Comparison of ENCODE assay signal across 26 mouse cellular contexts in the genomic region with DNA sequence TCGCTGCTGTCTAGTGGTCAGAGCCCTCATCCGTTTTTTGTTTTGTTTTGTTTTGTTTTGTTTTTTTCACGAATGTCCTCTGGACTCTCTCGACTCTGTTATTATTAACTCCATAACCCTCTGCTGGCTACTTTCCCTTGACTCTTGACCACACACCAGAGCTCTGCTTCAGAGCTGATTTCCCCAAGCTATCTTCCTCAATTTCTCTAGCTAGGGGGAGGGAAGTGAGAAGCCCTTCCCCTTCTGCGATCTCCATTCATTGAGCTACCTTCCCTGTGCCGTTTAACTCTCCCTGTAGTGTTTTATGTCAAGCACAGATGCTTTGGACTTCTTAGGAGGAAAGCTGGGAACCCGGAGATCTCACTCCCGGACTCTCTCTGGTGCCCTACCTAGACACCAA.
DNase-seq lines count a peak whose midpoint lies in the region; ATAC-seq and TF ChIP-seq lines count a peak whose summit lies in the region.
"Had no signal": no experiment of that assay in that cellular context is flagged by ENCODE, and none has a peak within 500 bp of the region (broad histone marks: within the 10 kb centered on the region; RNA-seq: fewer than 3 reads in every experiment).

No protein-coding gene starts in this region.

- H3K4me2 ChIP-seq in forebrain, postnatal 0 days (ENCODE audit: low read depth) = no peak overlapping the region
- H3K4me2 ChIP-seq: embryonic facial prominence, embryonic 12.5 days; embryonic facial prominence, embryonic 15.5 days; forebrain, embryonic 12.5 days; forebrain, embryonic 15.5 days; heart, embryonic 11.5 days; hindbrain, embryonic 13.5 days had no signal

- no peaks in the 10 kb centered on the region for H3K27me3 ChIP-seq in forebrain, postnatal 0 days (ENCODE audit: insufficient read depth, low read length)
- H3K27me3 ChIP-seq in thymus, adult 2 months (ENCODE audit: control insufficient read depth, insufficient read depth, low read length) = no peaks in the 10 kb centered on the region
- H3K27me3 ChIP-seq: forebrain, embryonic 12.5 days; forebrain, embryonic 15.5 days; hindbrain, embryonic 13.5 days had no signal

- ATAC-seq in granulocyte monocyte progenitor cell, adult 5-6 weeks (replicated peaks; ENCODE audit: poor library complexity, severe bottlenecking) = peak; percentile 52
- ATAC-seq in monocyte, adult 5-6 weeks (replicated peaks; ENCODE audit: insufficient number of reproducible peaks, low FRiP score, low TSS enrichment, poor library complexity, severe bottlenecking) = peak; percentile 51; the same call in 1 of the 2 replicates
- ATAC-seq in forebrain, postnatal 0 days = no peak
- no peak for ATAC-seq in inflammation-experienced regulatory T-cells, adult 6 months
- ATAC-seq: activated CD4-positive, CD25-positive, alpha-beta regulatory T cell, adult 4 months; CD4-positive, CD25-positive, alpha-beta regulatory T cell, adult 4 months; forebrain, embryonic 15.5 days; hindbrain, embryonic 16.5 days had no signal

- 82% methylated on average over 8 of the region's 8 CpGs for WGBS in forebrain, postnatal 0 days
- 44% methylated on average over 8 of the region's 8 CpGs for WGBS in thymus, adult 2 months

- peaks cover 33% of the 10 kb centered on the region for H3K4me1 ChIP-seq in bone marrow macrophage, adult 2 months (ENCODE audit: control insufficient read depth, insufficient read depth, low read length)
- H3K4me1 ChIP-seq in forebrain, postnatal 0 days (ENCODE audit: insufficient read depth) = no peaks in the 10 kb centered on the region
- H3K4me1 ChIP-seq in thymus, adult 2 months (replicated peaks; ENCODE audit: control insufficient read depth, insufficient read depth, low read length) = no peaks in the 10 kb centered on the region
- H3K4me1 ChIP-seq: embryonic facial prominence, embryonic 12.5 days; embryonic facial prominence, embryonic 15.5 days; forebrain, embryonic 12.5 days; forebrain, embryonic 15.5 days had no signal

- no peak for TF ChIP-seq POLR2A in bone marrow macrophage, adult 2 months (IDR thresholded peaks at IDR 0.05; ENCODE audit: borderline replicate concordance, low read depth, low read length)
- TF ChIP-seq POLR2A in thymus, adult 2 months (IDR thresholded peaks at IDR 0.05; ENCODE audit: control insufficient read depth, extremely low read depth, insufficient read depth, low read length, poor library complexity) = no peak

- H3K4me3 ChIP-seq in bone marrow macrophage, adult 2 months (ENCODE audit: insufficient read depth, low read length) = 0 out of 2 replicates have a peak overlapping the region, but pooled peaks have one; percentile 1
- no peak overlapping the region for H3K4me3 ChIP-seq in forebrain, postnatal 0 days (ENCODE audit: low read depth, low read length)
- H3K4me3 ChIP-seq in thymus, adult 2 months (ENCODE audit: control insufficient read depth, insufficient read depth, low read length) = no peak overlapping the region
- H3K4me3 ChIP-seq: embryonic facial prominence, embryonic 12.5 days; embryonic facial prominence, embryonic 15.5 days; forebrain, embryonic 12.5 days; forebrain, embryonic 15.5 days; gastrocnemius, adult 2 months; hindbrain, embryonic 10.5 days; hindbrain, embryonic 13.5 days had no signal

- H3K9me3 ChIP-seq in forebrain, postnatal 0 days (ENCODE audit: low read length) = no peaks in the 10 kb centered on the region
- H3K9me3 ChIP-seq: embryonic facial prominence, embryonic 12.5 days; embryonic facial prominence, embryonic 15.5 days; forebrain, embryonic 12.5 days; forebrain, embryonic 15.5 days; hindbrain, embryonic 10.5 days; hindbrain, embryonic 13.5 days had no signal

- no peaks in the 10 kb centered on the region for H3K36me3 ChIP-seq in forebrain, postnatal 0 days (ENCODE audit: insufficient read depth)
- no peaks in the 10 kb centered on the region for H3K36me3 ChIP-seq in thymus, adult 2 months (ENCODE audit: control insufficient read depth, insufficient read depth, low read length)
- H3K36me3 ChIP-seq: embryonic facial prominence, embryonic 12.5 days; embryonic facial prominence, embryonic 15.5 days; forebrain, embryonic 12.5 days; forebrain, embryonic 15.5 days; hindbrain, embryonic 10.5 days; hindbrain, embryonic 13.5 days had no signal

- DNase-seq in kidney, adult 9 months = peak; percentile 16
- no peak for DNase-seq in kidney, postnatal 4 days
- no peak for DNase-seq in forebrain, postnatal 0 days
- DNase-seq in thymus, adult 2 months = no peak
- DNase-seq: adrenal gland, adult 8-10 months; adrenal gland, postnatal 25 days; cerebellum, adult 18-20 months; cerebellum, adult 9-10 months; cerebellum, postnatal 14 days; gastrocnemius, adult 2 months; gastrocnemius, postnatal 25 days; heart, postnatal 36 days had no signal

- H3K9ac ChIP-seq in forebrain, postnatal 0 days = no peak overlapping the region
- H3K9ac ChIP-seq: embryonic facial prominence, embryonic 12.5 days; embryonic facial prominence, embryonic 15.5 days; forebrain, embryonic 12.5 days; forebrain, embryonic 15.5 days; hindbrain, embryonic 13.5 days had no signal

- peak overlapping the region; percentile 9; the same call in 1 of the 2 replicates for H3K27ac ChIP-seq in bone marrow macrophage, adult 2 months (ENCODE audit: insufficient read depth, low read depth, low read length)
- no peak overlapping the region for H3K27ac ChIP-seq in forebrain, postnatal 0 days (ENCODE audit: low read depth, low read length)
- H3K27ac ChIP-seq in thymus, adult 2 months (ENCODE audit: control insufficient read depth, insufficient read depth, low read length) = no peak overlapping the region
- H3K27ac ChIP-seq: embryonic facial prominence, embryonic 12.5 days; embryonic facial prominence, embryonic 15.5 days; forebrain, embryonic 12.5 days; forebrain, embryonic 15.5 days; gastrocnemius, adult 2 months; hindbrain, embryonic 10.5 days; hindbrain, embryonic 13.5 days had no signal

- no peak for TF ChIP-seq CTCF in bone marrow macrophage, adult 2 months (IDR thresholded peaks at IDR 0.05; ENCODE audit: low read depth, low read length)
- no peak for TF ChIP-seq CTCF in forebrain, postnatal 0 days (IDR thresholded peaks at IDR 0.05; ENCODE audit: low read depth)
- no peak for TF ChIP-seq CTCF in thymus, adult 2 months (IDR thresholded peaks at IDR 0.05; ENCODE audit: borderline replicate concordance, control insufficient read depth, extremely low read depth, insufficient read depth, low read length, poor library complexity)

Comparison
In these comparisons a context has a peak if more than half of its experiments do, and no peak if none do; other contexts are left out.
1. ATAC-seq: peak in granulocyte monocyte progenitor cell, adult 5-6 weeks (single experiment) and monocyte, adult 5-6 weeks (single experiment); none in forebrain, postnatal 0 days (single experiment) and inflammation-experienced regulatory T-cells, adult 6 months (single experiment).